Mouse (Mus musculus) brain, adult 10 weeks (tissue): Measurements from ENCODE around the gene A630095E13Rik. TPM values are rescaled to one million over a fixed set of nuclear protein-coding genes. Genes with fewer than 3 reads are reported as not detected.

Source experiments
- polyA plus RNA-seq: library from polyadenylated mRNA; stranded (reverse); fragments of 350-450 nt; fragmentation: Illumina TruSeq; extraction: RNeasy Lipid Tissue Mini Kit (QIAGEN cat#74804); gene quantifications from one replicate; pipeline ENCODE4 v1.2.3, GENCODE M21; 2015; ENCODE audit warnings: low read depth, low replicate concordance

A630095E13Rik gene
- polyA plus RNA-seq: not detected

GRCm38 (mm10) chr9:36643276-36643675, at the start of gene A630095E13Rik:
Gene A630095E13Rik, minus strand, starts transcription at chr9:36643376.

GRCm38 (mm10) chr9:36692920-36693319, 49.7 kb upstream of the A630095E13Rik start, which contains the start of gene Acrv1:
Gene Acrv1, plus strand, starts transcription at chr9:36693220.

Other genes with a start within 250 kb of the A630095E13Rik start
- gene Gm7257, start 211.5 kb downstream of the A630095E13Rik start, polyA plus RNA-seq: not detected
- not detected for gene Gm9513, start 167.7 kb downstream of the A630095E13Rik start, polyA plus RNA-seq
- gene Gm5615, start 101.4 kb downstream of the A630095E13Rik start, polyA plus RNA-seq: not detected
- not detected for gene Gm17689, start 60.7 kb downstream of the A630095E13Rik start, polyA plus RNA-seq
- gene Acrv1, start 49.8 kb upstream of the A630095E13Rik start, polyA plus RNA-seq: not detected
- gene Chek1, start 83.7 kb upstream of the A630095E13Rik start, polyA plus RNA-seq: 1.7 TPM
- gene Stt3a, start 124.3 kb upstream of the A630095E13Rik start, polyA plus RNA-seq: 27.1 TPM
- gene Ei24, start 154.0 kb upstream of the A630095E13Rik start, polyA plus RNA-seq: 125 TPM
- 430 TPM for gene Fez1, start 178.5 kb upstream of the A630095E13Rik start, polyA plus RNA-seq